Mouse (Mus musculus) forebrain, postnatal 0 days (tissue): ENCODE measurements around the gene Tomm70a. TPM values are rescaled to one million over a fixed set of nuclear protein-coding genes. Genes with fewer than 3 reads are reported as not detected.
A peak's percentile ranks its signal among the peaks of the same experiment; 100 is the strongest.

Experiments
- ATAC-seq: fragments of 200-750 bp; cut with Nextera tagmentation; 2 replicates; pipeline ENCODE4 v1.8.0; 2017; ENCODE audit warnings: mild to moderate bottlenecking, moderate library complexity
- DNase-seq: peaks from one replicate; pipeline ENCODE4 v3.0.0-alpha.2; 2015
- H3K27ac ChIP-seq: fragments of 300-500 bp; sonication (generic); 2 replicates; pipeline ENCODE4 v1.5.1; 2014; ENCODE audit warnings: low read depth, mild to moderate bottlenecking, antibody characterized with exemption, low read length, moderate library complexity, mixed read lengths
- H3K27me3 ChIP-seq: fragments of 300-500 bp; sonication (generic); 2 replicates; pipeline ENCODE4 v1.6.1; 2014; ENCODE audit warnings: mild to moderate bottlenecking, low read length, mixed read lengths; ENCODE audit not compliant: insufficient read depth
- H3K36me3 ChIP-seq: fragments of 300-500 bp; sonication (generic); 2 replicates; pipeline ENCODE4 v1.6.1; 2014; ENCODE audit warnings: mild to moderate bottlenecking, moderate library complexity; ENCODE audit not compliant: insufficient read depth
- H3K4me1 ChIP-seq: fragments of 300-500 bp; sonication (generic); 2 replicates; pipeline ENCODE4 v1.6.1; 2014; ENCODE audit warnings: antibody characterized with exemption; ENCODE audit not compliant: insufficient read depth
- H3K4me2 ChIP-seq: fragments of 300-500 bp; sonication (generic); 2 replicates; pipeline ENCODE4 v1.6.1; 2014; ENCODE audit warnings: low read depth, mild to moderate bottlenecking, moderate library complexity
- H3K4me3 ChIP-seq: fragments of 300-500 bp; sonication (generic); 2 replicates; pipeline ENCODE4 v1.5.1; 2014; ENCODE audit warnings: low read depth, low read length, mixed read lengths
- H3K9ac ChIP-seq: fragments of 300-500 bp; sonication (generic); 2 replicates; pipeline ENCODE4 v1.6.1; 2014; ENCODE audit warnings: mild to moderate bottlenecking
- H3K9me3 ChIP-seq: fragments of 300-500 bp; sonication (generic); 2 replicates; pipeline ENCODE4 v1.6.1; 2016; ENCODE audit warnings: low read length
- CTCF ChIP-seq: sonication (generic); IDR thresholded peaks from 2 replicates; pipeline ENCODE4 v1.5.1; 2016; ENCODE audit warnings: antibody characterized with exemption, control low read depth, low read depth
- WGBS: fragments of 180-500 bp; shearing (Covaris S2); extraction: QIAGEN DNeasy Blood & Tissue Kit; methylation state at CpG from one replicate; pipeline ENCODE4 v1.1.7; 2014; 5-methylcytosine and 5-hydroxymethylcytosine counted together
- polyA plus RNA-seq: library from polyadenylated mRNA; unstranded; fragments of >200 nt; fragmentation: Nextera tagmentation; extraction: Ambion mirVana; gene quantifications from 2 replicates; pipeline ENCODE4 v1.2.1, GENCODE M21; 2015
- total RNA-seq: library from RNA; depleted of rRNA; stranded (reverse); fragments of >200 nt; gene quantifications from 2 replicates; pipeline ENCODE4 v1.2.3, GENCODE M21; 2014

Tomm70a gene
- total and polyA plus RNA-seq, 2 experiments from 2014 or later = 65.7 to 138 TPM

DNA sequence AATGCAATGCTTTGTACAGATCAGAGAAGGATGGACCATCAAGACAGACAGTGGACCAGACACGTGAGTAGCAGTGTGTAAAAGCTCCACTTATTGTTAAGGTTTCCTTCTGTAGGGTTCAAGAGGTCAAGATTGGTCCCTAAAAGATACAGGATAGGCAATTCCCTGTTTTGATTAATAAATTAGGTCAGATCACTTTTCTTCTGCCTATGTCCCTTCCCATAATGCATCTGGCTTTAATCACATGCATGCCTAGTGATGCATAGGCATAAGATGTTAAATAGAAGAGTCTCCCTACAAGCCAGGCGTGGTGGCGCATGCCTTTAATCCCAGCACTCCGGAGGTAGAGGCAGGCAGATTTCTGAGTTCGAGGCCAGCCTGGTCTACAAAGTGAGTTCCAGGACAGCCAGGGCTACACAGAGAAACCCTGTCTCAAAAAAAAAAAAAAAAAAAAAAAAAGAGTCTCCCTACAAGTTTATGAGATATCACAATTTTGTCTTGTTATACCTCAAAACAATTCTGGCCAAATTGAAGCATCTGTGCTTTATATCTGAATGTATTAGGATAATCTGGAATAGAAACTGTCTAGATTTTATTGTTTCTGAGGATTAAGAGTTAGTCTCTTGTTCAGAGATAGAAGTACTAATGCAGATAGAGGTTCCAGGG, 21.8 kb upstream of the Tomm70a start:
- Histone ChIP-seq H3K9me3 (no peaks in the 10 kb centered on the region), H3K4me3 (no peak overlapping the region), H3K27me3 (no peaks in the 10 kb centered on the region), H3K4me1 (no peaks in the 10 kb centered on the region), H3K9ac (no peak overlapping the region), H3K36me3 (no peaks in the 10 kb centered on the region), H3K4me2 (no peak overlapping the region), H3K27ac (no peak overlapping the region)
- DNase-seq = no peak
- TF ChIP-seq CTCF = no peak
- no peak for ATAC-seq
- 81% methylated on average over 5 of the region's 5 CpGs for WGBS

DNA sequence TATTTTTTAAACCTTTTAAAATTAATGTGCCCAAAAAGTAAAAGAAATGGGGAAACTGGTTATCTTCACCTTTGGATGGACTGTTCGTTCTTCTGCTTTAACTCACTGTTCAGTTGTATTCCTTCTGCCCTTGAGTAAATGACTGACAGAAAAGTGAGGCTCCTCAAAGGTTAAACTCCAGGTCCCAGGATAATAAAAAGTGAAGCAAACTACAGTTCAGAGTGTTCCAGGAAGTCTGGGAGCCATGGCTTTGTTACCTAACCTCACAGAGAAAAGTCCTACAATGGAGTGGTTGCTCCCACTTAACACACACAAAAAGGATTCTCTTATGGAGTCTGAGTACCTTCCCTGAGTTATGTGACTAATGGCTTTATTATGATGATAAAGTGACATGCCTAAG, 20.3 kb upstream of the Tomm70a start:
- no peak for TF ChIP-seq CTCF
- no peaks in the 10 kb centered on the region for H3K36me3 ChIP-seq
- no peaks in the 10 kb centered on the region for H3K9me3 ChIP-seq
- 88% methylated on average over 1 of the region's 1 CpGs for WGBS
- H3K4me2 ChIP-seq = no peak overlapping the region
- H3K27me3 ChIP-seq = no peaks in the 10 kb centered on the region
- no peak overlapping the region for H3K27ac ChIP-seq
- ATAC-seq = no peak
- no peak overlapping the region for H3K9ac ChIP-seq
- no peak for DNase-seq
- no peak overlapping the region for H3K4me3 ChIP-seq
- H3K4me1 ChIP-seq = no peaks in the 10 kb centered on the region

DNA sequence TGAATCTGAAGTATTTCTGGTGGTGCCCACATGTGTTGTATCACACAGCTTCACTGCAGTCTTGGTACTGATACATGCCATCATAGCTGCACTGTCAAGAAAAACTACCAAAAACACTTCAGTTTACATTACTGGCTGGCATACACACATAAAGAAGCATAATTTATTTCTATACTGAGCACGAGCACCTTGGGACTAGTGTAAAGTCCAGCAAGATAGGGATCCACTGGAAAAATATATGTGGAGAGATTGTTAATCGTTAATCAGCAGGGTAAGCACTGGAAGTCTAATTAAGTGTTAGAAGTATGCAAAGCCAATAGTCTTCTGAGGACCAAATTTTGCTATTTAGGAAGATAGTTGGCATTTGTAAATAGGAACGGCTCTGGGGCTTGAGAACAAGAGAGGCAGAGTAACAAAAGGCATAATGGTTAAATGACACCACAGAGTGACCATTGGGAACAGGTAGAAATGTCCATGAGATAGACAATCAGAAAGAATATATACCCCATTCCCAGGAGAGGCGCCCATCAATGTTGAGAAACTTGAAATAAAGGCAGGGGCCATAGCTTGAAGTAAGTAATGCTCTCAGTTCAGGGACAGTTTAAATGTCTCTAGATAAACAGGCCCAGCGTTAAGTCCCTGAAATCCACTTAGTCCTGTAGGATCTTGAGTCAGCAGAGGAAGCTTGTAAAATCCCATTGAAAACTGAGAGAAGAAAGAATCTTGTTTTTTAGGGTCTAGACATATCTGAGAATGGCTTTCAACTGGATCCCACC, 15.1 kb upstream of the Tomm70a start:
- DNase-seq (no peak), ATAC-seq (no peak)
- Histone ChIP-seq H3K4me3 (no peak overlapping the region), H3K27ac (no peak overlapping the region), H3K9ac (no peak overlapping the region), H3K9me3 (no peaks in the 10 kb centered on the region), H3K36me3 (no peaks in the 10 kb centered on the region), H3K4me2 (no peak overlapping the region), H3K4me1 (no peaks in the 10 kb centered on the region), H3K27me3 (no peaks in the 10 kb centered on the region)
- 71% methylated on average over 5 of the region's 5 CpGs for WGBS
- TF ChIP-seq CTCF = no peak

DNA sequence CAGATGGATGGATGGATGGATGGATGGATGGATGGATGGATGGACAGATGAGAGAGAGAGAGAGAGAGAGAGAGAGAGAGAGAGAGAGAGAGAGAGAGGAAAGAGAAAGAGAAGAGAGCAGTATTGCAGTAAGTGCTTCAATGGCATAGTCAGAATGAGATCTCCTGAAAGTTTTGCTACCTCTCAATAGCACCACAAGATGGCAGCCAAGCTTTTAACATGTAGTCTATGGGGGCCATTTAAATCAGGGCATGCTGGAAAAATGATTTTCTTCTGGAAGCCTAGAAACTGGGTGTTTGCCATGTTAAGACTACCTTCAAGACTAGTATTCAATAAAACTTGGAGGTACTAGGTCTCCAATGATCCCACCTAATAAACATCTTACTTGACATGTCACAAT, 5.4 kb upstream of the Tomm70a start:
- DNase-seq = peak; percentile 54
- Histone ChIP-seq H3K27ac (no peak overlapping the region), H3K36me3 (no peaks in the 10 kb centered on the region), H3K4me3 (no peak overlapping the region), H3K27me3 (peaks cover 3% of the 10 kb centered on the region; the same call in 1 of the 2 replicates), H3K9me3 (no peaks in the 10 kb centered on the region), H3K9ac (no peak overlapping the region), H3K4me1 (no peaks in the 10 kb centered on the region), H3K4me2 (no peak overlapping the region)
- peak; percentile 63 for TF ChIP-seq CTCF
- no peak for ATAC-seq

DNA sequence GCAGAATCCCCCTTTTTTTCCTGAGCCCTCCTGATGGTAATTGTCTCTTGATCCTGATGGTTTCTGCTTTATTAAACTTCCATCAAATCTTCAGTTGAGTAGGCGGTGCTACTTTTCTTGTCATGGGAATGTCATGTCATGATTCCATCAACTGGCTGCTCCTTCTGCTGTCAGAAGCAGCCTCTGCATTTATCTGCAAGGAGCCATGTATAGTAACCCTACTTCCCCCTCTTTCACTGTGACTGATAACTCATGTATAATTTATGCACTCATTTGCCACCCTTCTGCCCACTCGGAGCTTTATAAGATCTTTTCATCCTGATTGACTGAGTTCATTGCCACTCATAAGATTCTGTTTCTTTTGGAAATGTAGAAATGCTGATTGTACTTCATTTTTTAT, 3.9 kb upstream of the Tomm70a start:
- no peak for TF ChIP-seq CTCF
- no peaks in the 10 kb centered on the region for H3K36me3 ChIP-seq
- H3K9ac ChIP-seq = no peak overlapping the region
- peaks cover 3% of the 10 kb centered on the region; the same call in 1 of the 2 replicates for H3K27me3 ChIP-seq
- no peak overlapping the region for H3K27ac ChIP-seq
- H3K4me3 ChIP-seq = no peak overlapping the region
- H3K4me2 ChIP-seq = no peak overlapping the region
- WGBS = 73% methylated on average over 2 of the region's 2 CpGs
- no peak for DNase-seq
- peaks cover under 1% of the 10 kb centered on the region; the same call in 1 of the 2 replicates for H3K4me1 ChIP-seq
- no peak for ATAC-seq
- no peaks in the 10 kb centered on the region for H3K9me3 ChIP-seq

DNA sequence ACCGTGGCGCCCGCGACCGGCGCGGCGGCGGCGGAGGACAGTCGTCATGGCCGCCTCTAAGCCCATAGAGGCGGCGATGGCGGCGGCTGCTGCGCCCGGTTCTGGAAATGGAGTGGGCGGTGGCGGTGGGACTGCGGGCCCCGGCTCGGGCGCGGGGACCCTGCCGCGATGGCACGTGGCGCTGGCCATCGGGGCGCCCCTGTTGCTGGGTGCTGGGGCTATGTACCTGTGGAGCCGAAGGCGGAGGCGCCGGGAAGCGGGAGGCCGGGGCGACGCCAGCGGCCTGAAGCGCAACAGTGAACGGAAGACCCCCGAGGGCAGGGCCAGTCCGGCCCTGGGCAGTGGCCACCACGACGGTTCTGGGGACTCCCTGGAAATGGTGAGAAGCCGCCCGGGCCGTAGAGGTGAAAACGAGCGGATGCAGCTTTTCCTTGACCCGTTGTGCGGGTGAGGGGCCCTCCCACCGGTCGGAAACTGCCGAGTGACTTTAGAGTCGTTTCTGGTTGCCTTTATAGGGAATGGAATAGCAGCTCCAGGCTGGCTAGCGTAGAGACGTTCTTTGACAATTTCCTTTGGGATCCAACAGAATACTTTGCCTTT, 413 bp downstream of the Tomm70a start:
- ATAC-seq = no peak
- DNase-seq = no peak
- Histone ChIP-seq H3K4me3 (peak overlapping the region; percentile 99), H3K27ac (peak overlapping the region; percentile 99), H3K4me2 (peak overlapping the region; percentile 76), H3K9ac (peak overlapping the region; percentile 97), H3K4me1 (peaks cover 15% of the 10 kb centered on the region), H3K27me3 (0 out of 2 replicates have a peak, but pooled peaks cover 3% of the 10 kb centered on the region), H3K36me3 (no peaks in the 10 kb centered on the region), H3K9me3 (no peaks in the 10 kb centered on the region)
- TF ChIP-seq CTCF = no peak
- WGBS = under 1% methylated on average over 59 of the region's 59 CpGs
